Mouse (Mus musculus) MEL (cell line): Measurements from ENCODE around the gene Rab34.

Experiments used
- MAX ChIP-seq: IDR thresholded peaks from 2 replicates; pipeline ENCODE4 v1.6.1; 2011; ENCODE audit warnings: low read length, improper control_type of control experiment
- POLR2AphosphoS2 ChIP-seq: IDR thresholded peaks from 2 replicates; pipeline ENCODE4 v1.6.1; 2011; ENCODE audit warnings: low read length, improper control_type of control experiment
- ZC3H11A ChIP-seq: IDR thresholded peaks from 2 replicates; pipeline ENCODE4 v1.6.1; 2012; ENCODE audit warnings: low read depth, mild to moderate bottlenecking, inconsistent platforms, low read length, improper control_type of control experiment

DNA sequence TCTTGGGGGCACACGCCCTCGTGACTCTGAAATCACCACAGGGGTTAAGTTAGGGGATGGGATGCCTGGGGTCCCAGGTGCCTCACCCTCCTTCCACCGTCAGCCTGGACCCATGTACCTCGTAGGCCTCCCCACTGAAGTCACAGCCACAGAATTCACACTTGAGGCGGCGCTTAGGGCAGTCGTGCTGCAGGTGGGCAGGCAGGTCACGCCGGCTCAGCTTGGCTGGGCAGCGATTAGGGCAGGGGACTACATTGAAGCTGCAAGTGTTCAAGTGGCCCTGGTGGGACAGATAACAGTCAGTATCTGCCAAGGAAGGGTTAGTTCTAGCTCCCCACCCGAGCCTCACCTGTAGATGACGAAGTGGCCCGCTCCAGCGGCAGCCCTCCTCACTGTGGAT, 27.1 kb upstream of the Rab34 start:
- TF ChIP-seq ZC3H11A (no peak), POLR2AphosphoS2 (no peak), MAX (no peak)
